Mouse (Mus musculus) lung, postnatal 0 days (tissue): ENCODE measurements at regions not wholly inside any gene's neighbourhood (a gene's known extent, or its start where the extent isn't known, plus 50 kb on each side); places are given as distances from the start of the nearest gene placed in this dataset.

Experiments
- CTCF ChIP-seq: IDR thresholded peaks from 2 replicates; pipeline ENCODE4 v1.5.1; 2016; ENCODE audit warnings: antibody characterized with exemption, mild to moderate bottlenecking
- EP300 ChIP-seq: IDR thresholded peaks from 2 replicates; pipeline ENCODE4 v1.6.1; 2016; ENCODE audit warnings: antibody characterized with exemption, mild to moderate bottlenecking, control low read depth

- TF ChIP-seq CTCF (no peak), EP300 (no peak)
Observed at GRCm38 (mm10) chr10:26544061-26544460, 168.3 kb upstream of the L3mbtl3 start.
